Mouse (Mus musculus): ENCODE results near the gene Adgrl2.

Adgrl2 gene

GRCm38 (mm10) chr3:148819323-148820046 lies 170.9 kb downstream of the Adgrl2 start:
- no peak for DNase-seq (ENCODE audit: low spot score)

- no peak for DNase-seq (ENCODE audit: low spot score)
These were observed 171.8 kb downstream of the Adgrl2 start for GRCm38 (mm10) chr3:148818414-148819105.

GRCm38 (mm10) chr3:148817491-148817890 lies 172.9 kb downstream of the Adgrl2 start:
- no peak for DNase-seq (ENCODE audit: low spot score)

- no peak for DNase-seq (ENCODE audit: low spot score)
These were observed 177.2 kb downstream of the Adgrl2 start for GRCm38 (mm10) chr3:148813121-148813520.

- no peak for DNase-seq (ENCODE audit: low spot score)
These were observed 178.3 kb downstream of the Adgrl2 start for GRCm38 (mm10) chr3:148812059-148812458.

GRCm38 (mm10) chr3:148806977-148807376 lies 183.4 kb downstream of the Adgrl2 start:
- DNase-seq (ENCODE audit: low spot score): no peak

- no peak for DNase-seq (ENCODE audit: low spot score)
These were observed 197.0 kb downstream of the Adgrl2 start for GRCm38 (mm10) chr3:148793286-148793913.

GRCm38 (mm10) chr3:148770310-148770709 lies 220.0 kb downstream of the Adgrl2 start:
- no peak for DNase-seq (ENCODE audit: low spot score)

Data from yolk sac, embryonic 10.5 days (tissue).